ENCODE assay signal across 9 mouse cellular contexts in genomic region chr1:55665137-55665827, GRCm38 (mm10).
A peak's percentile ranks its signal among the peaks of the same experiment; 100 is the strongest.
DNase-seq lines count a peak whose midpoint lies in the region; ATAC-seq and TF ChIP-seq lines count a peak whose summit lies in the region.
"Had no signal": no experiment of that assay in that cellular context is flagged by ENCODE, and none has a peak within 500 bp of the region (broad histone marks: within the 10 kb centered on the region; RNA-seq: fewer than 3 reads in every experiment).

No protein-coding gene starts in this region.

- H3K4me1 ChIP-seq in heart, embryonic 11.5 days (ENCODE audit: control insufficient read depth, insufficient read depth, low read length): no peaks in the 10 kb centered on the region
- peaks cover 39% of the 10 kb centered on the region for H3K4me1 ChIP-seq in forebrain, embryonic 16.5 days (replicated peaks; ENCODE audit: control insufficient read depth, insufficient read depth, low read length)
- H3K4me1 ChIP-seq in midbrain, embryonic 13.5 days (replicated peaks): peaks cover 37% of the 10 kb centered on the region

- intact Hi-C loops in left cerebral cortex, postnatal 10 days (cut with DNase I): no loop called here

- TF ChIP-seq POLR2A in brain, embryonic 14.5 days (IDR thresholded peaks at IDR 0.05; ENCODE audit: borderline replicate concordance, extremely low read depth, insufficient read depth, insufficient read length, poor library complexity, severe bottlenecking): no peak

- no peaks in the 10 kb centered on the region for H3K27me3 ChIP-seq in heart, embryonic 11.5 days (ENCODE audit: control insufficient read depth, insufficient read depth, low read length)
- H3K27me3 ChIP-seq in forebrain, embryonic 16.5 days (replicated peaks; ENCODE audit: control insufficient read depth, insufficient read depth, low read length): no peaks in the 10 kb centered on the region
- 0 out of 2 replicates have a peak, but pooled peaks cover 6% of the 10 kb centered on the region for H3K27me3 ChIP-seq in midbrain, embryonic 13.5 days

- no peak overlapping the region for H3K9ac ChIP-seq in heart, embryonic 11.5 days (ENCODE audit: low read depth, low read length)
- H3K9ac ChIP-seq in forebrain, embryonic 16.5 days (replicated peaks; ENCODE audit: low read depth, low read length): peak overlapping the region; percentile 16; the same call in 1 of the 2 replicates
- H3K9ac ChIP-seq in midbrain, embryonic 13.5 days (replicated peaks): 0 out of 2 replicates have a peak overlapping the region, but pooled peaks have one; percentile 28

- no peak for TF ChIP-seq CTCF in brain, embryonic 14.5 days (IDR thresholded peaks at IDR 0.05; ENCODE audit: borderline replicate concordance, extremely low read depth, insufficient read depth, insufficient read length)

- 54% methylated on average over 10 of the region's 10 CpGs for WGBS in heart, embryonic 11.5 days (ENCODE audit: insufficient replicate concordance)
- 45% methylated on average over 10 of the region's 10 CpGs for WGBS in forebrain, embryonic 16.5 days
- WGBS in midbrain, embryonic 13.5 days: 60% methylated on average over 10 of the region's 10 CpGs

- no peak overlapping the region for H3K27ac ChIP-seq in heart, embryonic 11.5 days (ENCODE audit: low read depth, low read length)
- H3K27ac ChIP-seq in forebrain, embryonic 16.5 days (ENCODE audit: low read length): peak overlapping the region; percentile 82
- peak overlapping the region; percentile 86 for H3K27ac ChIP-seq in midbrain, embryonic 13.5 days

- no peak overlapping the region for H3K4me2 ChIP-seq in heart, embryonic 11.5 days
- H3K4me2 ChIP-seq in forebrain, embryonic 16.5 days (ENCODE audit: low read length): peak overlapping the region; percentile 44
- H3K4me2 ChIP-seq in midbrain, embryonic 13.5 days (replicated peaks): peak overlapping the region; percentile 33

- H3K9me3 ChIP-seq in heart, embryonic 11.5 days (replicated peaks; ENCODE audit: control insufficient read depth, low read length): no peaks in the 10 kb centered on the region
- H3K9me3 ChIP-seq in forebrain, embryonic 16.5 days (ENCODE audit: control insufficient read depth, low read length): no peaks in the 10 kb centered on the region
- H3K9me3 ChIP-seq in midbrain, embryonic 13.5 days: no peaks in the 10 kb centered on the region

- ATAC-seq in heart, embryonic 11.5 days (replicated peaks; ENCODE audit: insufficient number of reproducible peaks, low FRiP score, low TSS enrichment): no peak
- ATAC-seq in forebrain, embryonic 16.5 days: peak; percentile 61
- peak; percentile 55 for ATAC-seq in midbrain, embryonic 13.5 days

- DNase-seq in heart, adult 8-10 months (ENCODE audit: low spot score): peak; percentile 39
- DNase-seq in brain, embryonic 14.5 days (ENCODE audit: low read depth): peak; percentile 78
- DNase-seq in spleen, postnatal 14 days (ENCODE audit: low spot score in 2 of 2): no peak
- no peak for DNase-seq in left cerebral cortex, postnatal 10 days (ENCODE audit: extremely low spot score in 1 of 2, low spot score in 2 of 2)
- no peak for DNase-seq in layer of hippocampus, postnatal 36 days
- DNase-seq: liver had no signal

- no peak overlapping the region for H3K4me3 ChIP-seq in heart, embryonic 11.5 days (ENCODE audit: low read depth, low read length)
- H3K4me3 ChIP-seq in forebrain, embryonic 16.5 days (replicated peaks; ENCODE audit: low read length): no peak overlapping the region
- 0 out of 2 replicates have a peak overlapping the region, but pooled peaks have one; percentile 0 for H3K4me3 ChIP-seq in midbrain, embryonic 13.5 days (replicated peaks)

- no peaks in the 10 kb centered on the region for H3K36me3 ChIP-seq in heart, embryonic 11.5 days (ENCODE audit: control insufficient read depth, insufficient read depth, low read length)
- no peaks in the 10 kb centered on the region for H3K36me3 ChIP-seq in forebrain, embryonic 16.5 days (ENCODE audit: control insufficient read depth, insufficient read depth)
- no peaks in the 10 kb centered on the region for H3K36me3 ChIP-seq in midbrain, embryonic 13.5 days

Comparison
In these comparisons a context has a peak if more than half of its experiments do, and no peak if none do; other contexts are left out.
1. DNase-seq: peak in heart, adult 8-10 months (single experiment) and brain, embryonic 14.5 days (single experiment); none in spleen, postnatal 14 days (0 of 2), left cerebral cortex, postnatal 10 days (0 of 2) and layer of hippocampus, postnatal 36 days (0 of 2).